Mouse (Mus musculus) liver, postnatal 0 days (tissue): ENCODE data around the gene Htr3b. TPM values are rescaled to one million over a fixed set of nuclear protein-coding genes. Genes with fewer than 3 reads are reported as not detected.

Experiments used
- ATAC-seq: fragments of 200-750 bp; cut with Nextera tagmentation; 2 replicates; pipeline ENCODE4 v1.8.0; 2017; ENCODE audit warnings: mild to moderate bottlenecking, moderate library complexity
- DNase-seq: peaks from one replicate; pipeline ENCODE4 v3.0.0-alpha.2; 2016
- H3K27ac ChIP-seq: fragments of 300-500 bp; sonication (generic); 2 replicates; pipeline ENCODE4 v1.5.1; 2014; ENCODE audit warnings: antibody characterized with exemption, moderate library complexity, mild to moderate bottlenecking, low read depth
- H3K27me3 ChIP-seq: fragments of 300-500 bp; sonication (generic); 2 replicates; pipeline ENCODE4 v1.6.1; 2014; ENCODE audit warnings: low read length, control low read depth, mixed read lengths; ENCODE audit not compliant: insufficient read depth
- H3K36me3 ChIP-seq: fragments of 300-500 bp; sonication (generic); replicated peaks from 2 replicates; pipeline ENCODE4 v1.6.1; 2014; ENCODE audit warnings: mild to moderate bottlenecking, control low read depth, low read length, moderate library complexity, mixed read lengths; ENCODE audit not compliant: insufficient read depth
- H3K4me1 ChIP-seq: fragments of 300-500 bp; sonication (generic); 2 replicates; pipeline ENCODE4 v1.6.1; 2014; ENCODE audit warnings: antibody characterized with exemption, mild to moderate bottlenecking, control low read depth; ENCODE audit not compliant: insufficient read depth
- H3K4me2 ChIP-seq: fragments of 300-500 bp; sonication (generic); 2 replicates; pipeline ENCODE4 v1.6.1; 2014; ENCODE audit warnings: low read depth, mild to moderate bottlenecking, low read length, moderate library complexity, mixed read lengths
- H3K4me3 ChIP-seq: fragments of 300-500 bp; sonication (generic); 2 replicates; pipeline ENCODE4 v1.5.1; 2014; ENCODE audit warnings: low read depth, low read length
- H3K9ac ChIP-seq: fragments of 300-500 bp; sonication (generic); replicated peaks from 2 replicates; pipeline ENCODE4 v1.6.1; 2014; ENCODE audit warnings: mild to moderate bottlenecking, moderate library complexity
- H3K9me3 ChIP-seq: fragments of 300-500 bp; sonication (generic); 2 replicates; pipeline ENCODE4 v1.6.1; 2016; ENCODE audit warnings: mild to moderate bottlenecking, control low read depth, low read length, mixed read lengths
- CTCF ChIP-seq: sonication (generic); IDR thresholded peaks from 2 replicates; pipeline ENCODE4 v1.5.1; 2016; ENCODE audit warnings: antibody characterized with exemption, low read depth
- EP300 ChIP-seq: IDR thresholded peaks from 2 replicates; pipeline ENCODE4 v1.6.1; 2016; ENCODE audit warnings: antibody characterized with exemption, low read depth, mild to moderate bottlenecking
- WGBS: fragments of 180-500 bp; shearing (Covaris S2); extraction: QIAGEN DNeasy Blood & Tissue Kit; methylation state at CpG from one replicate; pipeline ENCODE4 v1.1.7; 2014; ENCODE audit not compliant: insufficient replicate concordance; 5-methylcytosine and 5-hydroxymethylcytosine counted together
- polyA plus RNA-seq: library from polyadenylated mRNA; unstranded; fragments of >200 nt; fragmentation: Nextera tagmentation; extraction: Ambion mirVana; gene quantifications from 2 replicates; pipeline ENCODE4 v1.2.1, GENCODE M21; 2015

Gene Htr3b
- polyA plus RNA-seq, 1 experiment from 2014 or later: not detected

- H3K4me3 ChIP-seq: no peak overlapping the region
- H3K9ac ChIP-seq: no peak overlapping the region
- no peak overlapping the region for H3K4me2 ChIP-seq
- no peak for TF ChIP-seq CTCF
- no peak for TF ChIP-seq EP300
- WGBS: 50% methylated on average over 3 of the region's 3 CpGs
- peaks cover 11% of the 10 kb centered on the region for H3K4me1 ChIP-seq
- H3K27me3 ChIP-seq: no peaks in the 10 kb centered on the region
- 0 out of 2 replicates have a peak overlapping the region, but pooled peaks have one; percentile 13 for H3K27ac ChIP-seq
- H3K36me3 ChIP-seq: no peaks in the 10 kb centered on the region
- no peaks in the 10 kb centered on the region for H3K9me3 ChIP-seq
- ATAC-seq (no peak), DNase-seq (no peak)
Observed at GRCm38 (mm10) chr9:48980781-48981180, 16.0 kb upstream of the Htr3b start.

- WGBS: 69% methylated on average over 5 of the region's 5 CpGs
Observed at GRCm38 (mm10) chr9:48980371-48980770, 15.6 kb upstream of the Htr3b start.

GRCm38 (mm10) chr9:48976661-48977355, 12.0 kb upstream of the Htr3b start:
- no peak overlapping the region for H3K4me3 ChIP-seq
- ATAC-seq: peak; percentile 29; the same call in 1 of the 2 replicates
- H3K36me3 ChIP-seq: no peaks in the 10 kb centered on the region

More at GRCm38 (mm10) chr9:48980371-48980770, 15.6 kb upstream of the Htr3b start:
- Histone ChIP-seq H3K9ac (no peak overlapping the region), H3K27me3 (no peaks in the 10 kb centered on the region), H3K4me1 (peaks cover 8% of the 10 kb centered on the region), H3K4me3 (no peak overlapping the region), H3K36me3 (no peaks in the 10 kb centered on the region), H3K4me2 (no peak overlapping the region), H3K9me3 (no peaks in the 10 kb centered on the region), H3K27ac (0 out of 2 replicates have a peak overlapping the region, but pooled peaks have one; percentile 13)
- TF ChIP-seq CTCF (no peak), EP300 (no peak)
- ATAC-seq: no peak
- DNase-seq: no peak

GRCm38 (mm10) chr9:48972494-48972893, 7.7 kb upstream of the Htr3b start:
- Histone ChIP-seq H3K4me2 (no peak overlapping the region), H3K4me3 (no peak overlapping the region), H3K27ac (no peak overlapping the region), H3K9me3 (no peaks in the 10 kb centered on the region), H3K4me1 (no peaks in the 10 kb centered on the region), H3K27me3 (no peaks in the 10 kb centered on the region), H3K36me3 (no peaks in the 10 kb centered on the region), H3K9ac (no peak overlapping the region)
- TF ChIP-seq CTCF (peak; percentile 77), EP300 (no peak)
- DNase-seq: peak; percentile 38
- WGBS: 34% methylated on average over 3 of the region's 3 CpGs
- ATAC-seq: no peak

More at GRCm38 (mm10) chr9:48976661-48977355, 12.0 kb upstream of the Htr3b start:
- Histone ChIP-seq H3K9me3 (no peaks in the 10 kb centered on the region), H3K4me2 (no peak overlapping the region), H3K27ac (no peak overlapping the region), H3K27me3 (no peaks in the 10 kb centered on the region), H3K9ac (no peak overlapping the region), H3K4me1 (no peaks in the 10 kb centered on the region)
- WGBS: 61% methylated on average over 6 of the region's 6 CpGs
- DNase-seq: no peak
- TF ChIP-seq CTCF (no peak), EP300 (no peak)

GRCm38 (mm10) chr9:48962131-48962530, 2.7 kb downstream of the Htr3b start:
- 0 out of 2 replicates have a peak, but pooled peaks cover 4% of the 10 kb centered on the region for H3K27me3 ChIP-seq
- no peak overlapping the region for H3K4me2 ChIP-seq
- H3K27ac ChIP-seq: no peak overlapping the region
- no peaks in the 10 kb centered on the region for H3K4me1 ChIP-seq
- no peaks in the 10 kb centered on the region for H3K9me3 ChIP-seq
- WGBS: 29% methylated on average over 7 of the region's 7 CpGs
- ATAC-seq: no peak
- H3K9ac ChIP-seq: no peak overlapping the region
- no peak for DNase-seq
- no peak overlapping the region for H3K4me3 ChIP-seq
- no peak for TF ChIP-seq EP300
- TF ChIP-seq CTCF: no peak
- H3K36me3 ChIP-seq: no peaks in the 10 kb centered on the region

GRCm38 (mm10) chr9:48961314-48961713, 3.5 kb downstream of the Htr3b start:
- 0 out of 2 replicates have a peak, but pooled peaks cover 4% of the 10 kb centered on the region for H3K27me3 ChIP-seq
- DNase-seq (no peak), ATAC-seq (no peak)
- H3K9ac ChIP-seq: no peak overlapping the region
- no peaks in the 10 kb centered on the region for H3K4me1 ChIP-seq
- H3K4me2 ChIP-seq: no peak overlapping the region
- no peaks in the 10 kb centered on the region for H3K36me3 ChIP-seq
- no peak overlapping the region for H3K27ac ChIP-seq
- no peak for TF ChIP-seq CTCF
- TF ChIP-seq EP300: no peak
- H3K4me3 ChIP-seq: no peak overlapping the region
- WGBS: 35% methylated on average over 12 of the region's 12 CpGs
- H3K9me3 ChIP-seq: no peaks in the 10 kb centered on the region
